Mouse (Mus musculus) skeletal muscle tissue, adult 2 months (tissue): ENCODE measurements around the gene Slc8a2.

ENCODE experiments used
- DNase-seq: peaks from one replicate; pipeline ENCODE4 v3.0.0-alpha.2; 2012; ENCODE audit warnings: low read depth, low spot score

The Slc8a2 gene

DNA sequence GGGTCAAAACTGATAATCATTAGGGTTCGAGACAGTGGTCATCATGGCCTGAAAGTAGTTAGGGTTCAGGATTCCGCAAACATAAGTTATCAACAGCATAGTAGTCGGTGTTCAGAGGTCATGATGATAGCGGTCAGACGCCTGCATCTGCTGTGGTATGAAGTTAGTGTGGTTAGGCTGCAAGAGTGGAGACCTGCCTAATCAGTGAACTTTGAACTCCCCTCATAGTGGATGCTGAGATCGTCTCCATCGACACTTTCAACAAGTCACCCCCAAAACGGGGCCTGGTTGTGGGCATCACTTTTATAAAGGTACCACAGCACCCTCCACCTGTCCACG, 9.4 kb upstream of the Slc8a2 start:
- no peak for DNase-seq

DNA sequence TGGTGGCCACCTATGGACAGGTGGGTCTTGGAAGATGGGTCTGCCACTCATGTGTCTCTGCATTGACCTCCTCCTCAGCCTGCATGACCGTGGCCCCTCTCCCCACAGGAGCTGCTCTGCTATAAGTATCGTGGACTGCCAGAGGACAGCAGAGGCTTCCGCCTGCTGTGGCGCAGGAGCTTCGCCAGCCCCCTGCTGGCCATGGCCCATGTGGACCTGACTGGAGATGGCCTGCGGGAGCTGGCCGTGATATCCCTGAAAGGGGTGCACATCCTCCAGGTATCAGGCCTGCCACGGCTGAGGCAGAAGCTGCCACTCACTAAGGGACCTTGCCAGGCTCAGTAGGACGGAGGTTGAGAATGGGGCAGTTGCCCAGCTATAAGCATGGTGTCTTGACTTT, 3.8 kb upstream of the Slc8a2 start:
- DNase-seq, result no peak

DNA sequence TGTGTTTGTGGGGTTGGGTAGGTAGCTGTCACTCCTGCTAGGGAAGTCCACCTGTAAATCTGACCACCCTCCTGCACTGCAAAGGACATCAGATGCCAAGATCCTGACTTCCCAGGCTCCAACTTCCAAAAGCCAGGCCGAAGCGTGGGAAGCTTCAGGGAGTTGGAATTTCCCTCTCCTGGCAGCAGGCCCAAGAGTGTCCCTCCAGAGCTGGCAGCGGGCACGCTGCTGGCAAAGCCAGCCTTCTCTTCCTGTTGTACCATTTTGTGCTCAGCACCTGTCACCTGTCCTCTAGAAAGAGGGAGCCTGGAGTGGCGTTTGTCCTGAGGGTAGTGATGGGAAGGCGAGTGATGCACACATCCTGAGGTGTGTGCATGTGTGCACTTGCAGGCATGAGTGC, 1.3 kb upstream of the Slc8a2 start:
- DNase-seq, result no peak

DNA sequence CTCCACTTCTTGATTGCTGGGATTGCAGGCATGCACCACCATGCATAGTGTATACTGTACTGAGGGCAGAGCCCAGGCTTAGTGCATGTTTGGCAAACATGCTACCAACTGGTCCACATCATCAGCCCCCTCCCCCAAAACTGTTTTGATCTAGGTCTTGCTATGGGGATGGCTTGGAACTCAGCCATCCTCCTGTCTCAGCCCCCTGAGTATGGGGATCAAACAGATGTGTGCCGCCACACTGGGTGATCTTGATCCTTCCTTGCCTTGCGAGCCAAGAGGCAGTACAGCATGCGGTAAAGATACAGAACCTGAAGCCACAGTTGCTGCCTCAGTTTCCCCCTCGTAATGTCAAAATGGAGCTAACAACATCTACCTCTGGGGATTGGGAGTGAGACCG, 727 bp upstream of the Slc8a2 start:
- no peak for DNase-seq

DNA sequence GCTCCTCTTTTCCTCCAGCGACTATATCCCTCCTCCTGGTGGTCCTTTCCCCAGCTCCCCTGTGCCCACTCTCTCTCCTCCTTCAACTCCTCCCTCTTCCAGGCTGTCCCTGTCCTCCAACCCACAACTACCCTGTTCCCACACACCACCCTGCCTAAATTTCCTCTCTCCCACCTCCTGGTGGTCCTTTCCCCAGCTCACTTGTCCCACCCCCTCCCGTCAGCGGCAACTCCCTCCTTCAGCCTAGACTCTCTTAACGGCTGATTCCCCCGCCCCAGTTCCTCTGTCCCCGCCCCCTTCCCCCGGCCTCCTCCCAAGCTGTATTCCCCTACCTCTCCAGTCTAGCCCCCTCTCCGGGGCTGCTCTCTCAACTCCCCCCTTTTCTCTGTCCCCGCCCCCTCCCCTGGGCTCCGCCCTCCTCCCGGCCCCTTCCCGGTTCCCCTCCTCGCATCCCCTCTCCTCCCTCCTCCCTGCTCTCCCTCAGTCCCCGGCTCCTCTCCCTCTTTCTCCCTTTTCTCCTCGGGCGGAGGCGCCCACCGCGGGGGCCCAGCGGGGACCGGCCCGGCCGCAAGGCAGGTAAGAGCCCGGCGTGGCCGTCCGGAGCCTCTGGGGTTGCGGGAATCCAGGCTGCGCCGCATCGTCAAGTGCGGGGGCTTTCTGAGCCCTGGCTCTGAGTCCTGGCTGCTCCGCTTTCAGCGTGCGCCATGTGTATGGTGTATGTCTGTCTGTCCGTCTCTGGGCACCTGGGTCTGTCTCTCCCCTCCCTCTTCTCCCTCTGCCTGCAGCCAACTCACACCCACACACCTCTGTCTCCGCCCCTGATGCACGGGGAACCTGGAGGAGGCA, 443 bp downstream of the Slc8a2 start:
- DNase-seq, result no peak

DNA sequence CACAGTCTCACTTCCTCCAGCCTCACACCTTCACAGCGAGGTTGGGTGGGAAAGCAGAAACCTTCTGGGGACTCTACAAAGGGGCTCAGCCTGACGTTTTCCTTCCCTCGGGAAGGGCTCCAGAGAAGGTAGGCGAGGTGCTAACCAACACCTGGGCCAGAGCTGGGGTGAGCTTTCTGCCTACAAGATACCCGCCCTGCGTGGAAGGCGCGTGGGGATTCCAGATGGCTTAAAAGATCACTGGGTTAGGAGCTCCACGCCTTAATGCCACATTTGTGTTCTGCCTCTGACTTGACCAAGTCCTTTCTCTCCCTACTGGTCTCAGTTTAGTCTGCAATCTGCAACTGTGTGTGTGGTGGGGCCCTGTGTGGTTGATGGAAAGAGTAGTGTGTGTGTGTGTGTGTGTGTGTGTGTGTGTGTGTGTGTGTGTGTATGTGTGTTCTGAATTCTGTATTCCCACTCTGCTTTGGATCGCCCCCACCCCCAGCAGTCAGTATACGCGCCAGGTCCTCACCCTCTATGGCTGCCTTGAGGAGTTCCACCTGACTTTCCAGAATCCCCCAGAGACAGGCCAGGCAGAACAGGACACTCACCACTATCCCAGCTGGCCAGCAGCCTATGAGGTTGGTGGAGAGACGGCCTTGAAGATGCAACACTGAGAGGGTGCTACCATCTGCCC, 1.5 kb downstream of the Slc8a2 start:
- no peak for DNase-seq

DNA sequence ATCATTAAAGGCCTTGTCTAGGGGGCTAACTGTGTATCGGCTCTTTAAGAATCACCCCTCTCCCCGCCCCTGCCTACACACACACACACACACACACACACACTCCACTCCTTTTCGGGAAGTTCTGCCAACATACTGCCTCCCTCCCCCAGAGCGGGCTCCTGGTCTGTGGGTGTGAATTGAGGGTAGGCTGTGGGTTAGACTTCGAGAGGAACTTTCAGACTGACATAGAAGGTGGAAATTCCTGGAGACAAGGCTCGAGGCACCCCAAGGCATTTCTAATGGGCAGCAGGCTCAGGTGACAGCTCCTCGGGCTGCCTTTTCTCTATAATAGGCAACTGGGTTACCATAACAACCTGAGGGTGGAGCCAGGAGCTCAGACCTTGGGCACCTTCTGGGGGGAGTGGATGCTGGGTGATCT, 2.5 kb downstream of the Slc8a2 start:
- no peak for DNase-seq

DNA sequence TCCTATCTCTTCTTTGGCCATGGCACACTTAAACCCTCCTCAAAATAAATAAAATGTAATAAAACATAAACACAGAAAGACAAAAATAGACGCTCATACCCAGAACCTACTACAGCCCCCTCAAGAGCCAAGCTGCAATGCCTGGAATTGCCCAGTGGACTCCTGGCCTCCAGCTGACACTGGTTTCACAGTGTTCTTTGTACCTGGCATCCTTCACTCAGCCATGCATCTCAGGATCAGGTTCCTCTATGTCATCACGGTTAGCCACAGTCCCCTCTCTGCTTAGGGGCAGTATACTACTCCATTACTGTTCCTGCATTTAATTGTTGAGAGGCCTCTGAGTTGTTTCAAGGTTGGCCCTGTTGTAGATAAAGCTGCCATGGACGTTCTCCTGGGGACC, 3.3 kb downstream of the Slc8a2 start:
- DNase-seq, result no peak

DNA sequence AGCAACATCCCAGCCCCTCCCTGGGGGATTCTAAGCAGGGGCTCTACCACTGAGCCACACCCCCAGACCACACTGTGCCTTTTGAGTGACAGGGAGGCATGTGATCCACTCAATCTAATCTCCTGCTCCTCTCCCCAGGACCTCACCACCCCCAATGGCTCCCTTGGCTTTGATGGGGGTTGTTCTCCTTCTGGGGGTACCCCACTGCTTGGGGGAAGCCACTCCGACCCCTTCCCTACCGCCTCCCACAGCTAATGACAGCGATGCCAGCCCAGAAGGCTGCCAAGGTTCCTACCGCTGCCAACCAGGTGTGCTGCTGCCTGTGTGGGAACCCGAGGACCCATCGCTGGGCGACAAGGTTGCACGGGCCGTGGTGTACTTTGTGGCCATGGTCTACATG, 4.1 kb downstream of the Slc8a2 start:
- DNase-seq, result no peak

DNA sequence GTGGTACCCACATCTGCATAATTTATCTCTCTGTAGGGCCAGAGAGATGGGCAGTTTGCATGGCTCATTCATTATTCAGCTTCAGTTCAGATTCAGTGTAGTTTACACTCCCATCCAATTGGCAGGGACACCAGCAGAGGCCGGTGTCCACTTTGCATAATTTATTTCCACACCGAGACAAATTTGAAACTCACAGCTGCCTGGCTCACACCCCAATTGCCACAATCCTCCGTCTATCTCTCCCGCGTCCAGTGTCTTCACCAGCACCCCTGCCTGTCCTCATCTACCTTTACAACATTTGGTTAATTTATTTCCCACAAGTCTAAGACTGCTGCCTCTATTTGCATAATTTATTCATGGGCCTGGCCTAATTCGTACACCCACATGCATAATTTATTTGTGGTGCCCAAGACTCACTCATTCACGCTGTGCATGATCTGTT, 5.3 kb downstream of the Slc8a2 start:
- no peak for DNase-seq

DNA sequence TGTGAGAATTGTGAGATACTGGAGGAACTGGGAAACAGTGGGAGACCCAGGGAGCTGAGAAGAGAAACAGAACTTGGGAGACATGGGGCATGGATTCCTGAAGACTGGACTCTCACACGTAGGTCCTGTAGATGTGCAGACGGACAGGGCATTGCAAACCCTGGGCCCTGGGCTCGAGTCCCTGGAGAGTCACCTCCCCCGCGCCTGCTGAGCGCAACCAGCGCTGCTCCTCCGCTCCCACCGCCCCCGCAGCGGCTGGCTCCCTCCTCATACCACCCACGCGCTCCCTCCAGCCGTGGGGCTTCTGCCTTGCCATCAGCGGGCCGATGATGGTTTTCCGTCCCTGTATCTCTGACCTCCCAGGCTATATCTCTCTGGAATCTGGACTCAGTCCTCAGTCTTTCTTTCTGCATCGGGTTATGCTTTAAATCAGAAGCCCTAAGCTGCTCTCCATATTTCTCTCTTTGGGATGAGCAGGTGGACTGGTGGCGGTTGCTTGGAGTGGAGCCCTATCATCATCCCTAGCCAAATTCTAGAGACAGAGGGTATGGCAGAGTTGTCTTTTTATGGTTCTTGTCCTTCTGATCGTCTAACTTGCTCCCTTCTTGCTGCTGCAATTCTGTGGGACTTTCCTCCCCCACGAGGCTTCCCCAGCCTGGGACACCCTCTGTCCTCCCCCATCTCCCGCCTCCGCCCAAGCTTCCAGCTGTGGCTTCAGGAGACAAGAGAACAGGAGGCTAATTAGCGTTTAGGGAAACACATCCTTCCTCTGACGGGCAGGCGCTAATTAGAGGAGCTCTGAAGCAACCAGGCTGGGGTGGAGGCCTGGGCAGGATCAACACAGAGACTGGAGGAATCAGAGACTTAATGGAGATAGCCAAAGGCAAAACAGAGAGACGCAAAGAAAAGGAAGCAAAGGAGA, 17.1 kb downstream of the Slc8a2 start:
- DNase-seq, result no peak

DNA sequence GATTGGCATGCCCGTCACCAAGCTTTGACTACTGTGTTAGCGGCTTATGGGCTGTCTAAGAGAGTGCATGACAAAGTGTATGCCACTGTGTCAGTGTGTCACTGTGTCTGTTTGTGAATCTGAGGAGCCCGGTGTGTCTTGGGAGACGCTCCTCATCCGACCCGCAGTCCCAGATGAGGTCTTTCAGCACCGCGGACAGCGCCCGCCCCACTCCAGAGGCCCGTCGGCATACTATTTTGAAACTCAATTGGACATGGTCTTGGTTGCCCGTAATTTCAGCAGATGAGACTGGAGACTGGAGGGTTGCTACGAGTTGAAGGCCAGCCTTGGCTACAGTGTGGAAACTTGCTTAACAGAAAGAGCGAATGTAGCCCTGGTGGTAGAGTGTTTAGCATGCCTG, 18.0 kb downstream of the Slc8a2 start:
- DNase-seq, result no peak

DNA sequence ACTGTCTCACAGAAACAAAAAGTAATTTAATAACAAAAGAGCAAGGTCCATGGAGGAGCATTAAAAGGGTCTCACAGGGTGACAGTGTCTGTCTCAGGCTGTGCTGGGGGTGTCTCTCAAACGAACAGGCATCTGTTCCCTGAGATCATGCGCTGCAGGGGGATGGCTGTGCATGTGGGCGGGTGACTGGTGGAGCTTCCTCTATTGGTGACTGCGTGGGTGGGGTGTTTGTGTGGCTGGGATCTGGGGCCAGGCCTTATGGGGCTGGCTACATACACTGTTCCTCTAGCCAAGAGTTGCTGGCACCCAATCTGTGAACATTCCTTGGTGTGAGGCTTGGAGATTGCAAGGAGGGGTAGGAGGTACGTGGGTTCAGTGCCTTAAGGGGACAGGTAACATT, 19.6 kb downstream of the Slc8a2 start:
- DNase-seq, result no peak

DNA sequence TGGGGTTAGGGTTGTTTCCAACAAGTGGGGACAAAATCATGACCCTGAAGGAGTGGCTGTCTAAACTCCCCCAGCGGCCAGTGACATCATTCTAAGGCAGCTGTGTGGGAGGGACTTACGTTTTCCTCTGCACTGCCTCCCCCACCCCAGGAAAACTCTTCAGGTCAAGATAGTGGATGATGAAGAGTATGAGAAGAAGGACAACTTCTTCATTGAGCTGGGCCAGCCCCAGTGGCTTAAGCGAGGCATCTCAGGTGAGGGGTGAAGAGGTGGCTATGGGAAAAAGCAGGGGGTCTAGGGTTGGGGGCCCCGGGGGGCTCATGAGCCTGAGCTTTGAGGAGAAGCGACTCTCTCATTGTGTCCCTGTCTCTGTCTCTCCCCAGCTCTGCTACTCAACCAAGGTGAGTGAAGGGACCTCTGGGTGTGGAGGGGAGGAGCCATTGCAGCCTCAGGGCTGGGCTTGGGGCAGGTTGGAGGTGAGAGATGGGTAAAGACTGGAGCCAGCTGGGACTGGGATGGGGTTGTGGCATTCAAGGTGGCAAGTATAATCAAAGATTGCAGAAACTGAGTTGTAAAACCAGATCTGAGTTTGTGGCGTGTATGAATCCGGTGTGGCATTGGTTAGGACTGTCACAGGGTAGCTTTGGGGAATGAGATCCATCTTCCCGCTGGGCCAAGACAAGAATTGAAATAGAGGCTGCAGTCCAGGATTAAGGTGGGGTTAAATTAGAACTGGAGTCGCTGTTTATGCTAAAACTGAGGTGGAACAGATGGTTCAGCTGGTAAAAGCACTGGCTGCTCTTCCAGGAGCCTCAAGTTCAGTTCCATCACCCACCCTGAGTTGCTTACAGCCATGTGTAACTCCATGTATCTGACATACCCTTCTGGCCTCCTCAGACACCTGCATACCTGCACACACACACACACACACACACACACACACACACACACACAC, 20.8 kb downstream of the Slc8a2 start:
- DNase-seq, result no peak

DNA sequence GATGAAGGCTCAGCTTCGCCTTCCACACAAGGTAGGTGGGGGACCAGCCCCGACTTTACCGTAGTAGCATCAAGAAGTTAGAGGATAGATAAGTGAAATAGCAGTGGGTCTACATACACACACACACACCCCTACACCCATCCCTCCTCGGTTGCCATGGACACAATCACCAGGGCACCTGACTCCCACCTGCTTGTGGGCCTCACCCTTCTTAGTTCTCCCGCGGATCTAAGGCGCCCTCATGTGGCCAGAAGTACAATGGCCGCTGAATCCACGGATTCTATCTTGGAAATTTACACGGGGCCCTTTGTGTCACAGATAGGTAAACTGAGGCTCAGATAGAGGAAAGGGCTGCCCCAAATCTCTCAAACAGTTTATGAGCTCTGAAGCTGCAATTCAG, 23.9 kb downstream of the Slc8a2 start:
- DNase-seq, result peak; percentile 42

DNA sequence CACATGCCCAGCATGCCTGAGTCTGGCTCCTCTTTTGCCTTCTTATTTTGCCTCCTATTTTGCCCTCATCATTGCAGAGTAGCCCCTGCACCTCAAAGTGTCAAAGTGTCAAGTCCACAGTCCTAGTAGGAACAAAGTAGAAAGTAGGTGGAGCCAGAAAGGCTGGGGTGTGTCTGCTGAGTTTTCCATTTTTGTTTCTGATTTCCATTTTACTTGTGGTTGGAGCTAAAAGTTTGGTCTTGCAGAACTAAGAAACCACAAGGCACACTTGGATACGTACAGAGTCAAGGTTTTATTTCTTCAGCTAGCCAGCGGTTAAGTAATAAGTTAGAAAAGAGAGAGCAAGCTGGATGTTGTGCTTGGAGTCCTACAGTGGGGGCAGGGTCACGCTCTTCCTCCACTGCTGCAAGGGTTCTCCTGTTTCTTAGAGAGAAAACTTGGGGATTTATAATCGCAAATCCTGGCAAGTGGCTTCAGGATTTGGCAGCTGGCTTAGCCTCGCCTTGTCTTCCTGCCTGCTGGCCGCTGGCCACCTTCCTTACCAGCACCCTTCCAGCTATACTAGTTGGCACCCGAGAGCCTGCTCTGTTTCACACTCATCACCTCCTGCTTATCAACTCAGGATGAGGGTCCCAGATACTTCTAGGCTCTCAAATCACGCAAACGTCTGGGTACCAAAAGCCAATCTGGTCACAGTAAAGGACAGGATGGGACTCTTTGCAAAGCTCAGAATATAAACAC, 25.7 kb downstream of the Slc8a2 start:
- no peak for DNase-seq

DNA sequence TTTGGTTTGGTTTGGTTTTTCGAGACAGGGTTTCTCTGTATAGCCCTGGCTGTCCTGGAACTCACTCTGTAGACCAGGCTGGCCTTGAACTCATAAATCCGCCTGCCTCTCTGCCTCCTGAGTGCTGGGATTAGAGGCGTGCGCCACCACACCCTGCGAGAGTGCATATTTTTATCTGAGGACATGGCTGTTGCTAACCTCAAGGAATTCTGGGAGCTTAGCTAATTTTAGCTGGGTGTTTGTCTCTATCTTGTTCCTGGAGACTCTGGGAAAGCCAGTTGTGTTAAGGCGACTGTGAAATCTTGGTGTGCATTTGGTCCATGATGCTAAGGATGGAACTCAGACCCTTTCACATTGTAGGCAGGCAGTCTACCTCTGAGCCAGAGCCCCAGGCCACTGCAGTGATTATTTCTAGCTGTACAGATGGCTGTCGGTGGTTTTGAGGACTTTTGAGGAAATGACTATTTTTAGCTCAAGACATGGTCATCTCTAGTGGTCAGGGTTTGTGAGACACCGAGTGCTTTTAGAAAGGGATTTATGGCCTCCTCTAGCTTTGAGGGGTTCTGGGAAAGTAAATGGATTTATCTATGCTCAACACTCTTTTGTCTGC, 26.6 kb downstream of the Slc8a2 start:
- DNase-seq, result no peak

DNA sequence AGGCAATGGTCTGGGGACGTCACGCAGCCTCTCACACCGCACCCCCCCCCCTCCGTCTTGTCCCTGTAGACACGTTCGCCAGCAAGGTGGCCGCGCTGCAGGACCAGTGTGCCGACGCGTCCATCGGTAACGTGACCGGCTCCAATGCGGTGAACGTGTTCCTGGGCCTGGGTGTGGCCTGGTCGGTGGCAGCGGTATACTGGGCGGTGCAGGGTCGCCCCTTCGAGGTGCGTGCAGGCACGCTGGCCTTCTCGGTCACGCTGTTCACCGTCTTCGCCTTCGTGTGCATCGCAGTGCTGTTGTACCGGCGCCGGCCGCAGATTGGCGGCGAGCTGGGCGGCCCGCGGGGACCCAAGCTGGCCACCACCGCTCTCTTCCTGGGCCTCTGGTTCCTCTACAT, 29.1 kb downstream of the Slc8a2 start:
- DNase-seq, result no peak

DNA sequence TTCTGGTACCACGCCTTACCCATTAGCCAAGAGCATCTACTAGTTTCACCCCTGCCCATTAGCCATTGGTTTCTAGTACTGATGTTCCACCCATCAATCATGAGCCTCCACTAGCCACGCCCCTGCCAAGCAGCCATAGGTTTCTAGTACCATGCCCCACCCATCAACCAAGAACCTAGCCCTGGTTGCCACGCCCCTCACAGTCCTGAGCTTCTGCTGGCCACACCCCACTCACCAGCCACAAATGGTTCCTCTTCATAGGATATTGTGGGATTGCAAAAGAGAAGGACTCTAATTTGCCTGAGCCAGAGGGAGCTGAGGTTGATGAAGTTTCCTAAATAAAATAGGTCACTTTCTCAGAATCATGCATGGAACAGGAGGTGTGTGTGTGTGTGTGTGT, 31.1 kb downstream of the Slc8a2 start:
- no peak for DNase-seq

DNA sequence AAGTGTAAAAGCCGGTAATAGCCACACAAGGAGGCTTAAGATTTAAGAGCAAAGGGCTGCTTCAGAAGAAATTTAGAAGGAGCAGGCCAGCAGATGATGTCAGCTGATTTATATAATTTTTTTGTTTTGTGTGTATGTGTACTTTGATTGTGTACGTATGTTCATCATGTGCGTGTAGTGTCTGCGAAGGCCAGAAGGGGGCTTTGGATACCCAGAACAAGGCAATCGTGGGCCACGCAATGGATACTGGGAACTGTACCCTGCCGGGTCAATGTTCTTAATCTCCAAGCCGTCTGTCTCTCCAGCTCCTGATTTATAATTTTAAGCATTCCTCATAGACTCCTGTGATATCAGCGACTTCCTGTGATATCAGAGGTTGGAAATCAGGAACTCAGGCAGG, 31.7 kb downstream of the Slc8a2 start:
- DNase-seq, result no peak
